Mouse (Mus musculus): Measurements from ENCODE around the gene Wfdc6a. TPM values are rescaled to one million over a fixed set of nuclear protein-coding genes. Genes with fewer than 3 reads are reported as not detected.

Gene Wfdc6a
- polyA plus RNA-seq, 1 experiment from 2014 or later: 0.13 TPM

Other genes with a start within 250 kb of the Wfdc6a start
- gene Slpi, start 196.4 kb downstream of the Wfdc6a start, polyA plus RNA-seq (2015; fragmentation: Nextera tagmentation; extraction: Ambion mirVana): 16.6 and 20.5 TPM in 2 replicates
- 0.02 TPM in 2 replicates for gene Rbpjl, start 182.3 kb downstream of the Wfdc6a start, polyA plus RNA-seq (2015; fragmentation: Nextera tagmentation; extraction: Ambion mirVana)
- gene Matn4, start 180.3 kb downstream of the Wfdc6a start, polyA plus RNA-seq (2015; fragmentation: Nextera tagmentation; extraction: Ambion mirVana): 0.13 and 0.35 TPM in 2 replicates
- 33.6 and 37.0 TPM in 2 replicates for gene Sdc4, start 141.6 kb downstream of the Wfdc6a start, polyA plus RNA-seq (2015; fragmentation: Nextera tagmentation; extraction: Ambion mirVana)
- gene Sys1, start 128.5 kb downstream of the Wfdc6a start, polyA plus RNA-seq (2015; fragmentation: Nextera tagmentation; extraction: Ambion mirVana): 28.5 and 33.2 TPM in 2 replicates
- 5.3 and 5.7 TPM in 2 replicates for gene Gm20458, start 124.5 kb downstream of the Wfdc6a start, polyA plus RNA-seq (2015; fragmentation: Nextera tagmentation; extraction: Ambion mirVana)
- gene Trp53tg5, start 111.7 kb downstream of the Wfdc6a start, polyA plus RNA-seq (2015; fragmentation: Nextera tagmentation; extraction: Ambion mirVana): not detected in 2 replicates
- 0.79 and 1.9 TPM in 2 replicates for gene Dbndd2, start 99.3 kb downstream of the Wfdc6a start, polyA plus RNA-seq (2015; fragmentation: Nextera tagmentation; extraction: Ambion mirVana)
- 22.3 and 23.8 TPM in 2 replicates for gene Pigt, start 87.9 kb downstream of the Wfdc6a start, polyA plus RNA-seq (2015; fragmentation: Nextera tagmentation; extraction: Ambion mirVana)
- gene Wfdc2, start 23.0 kb downstream of the Wfdc6a start, polyA plus RNA-seq (2015; fragmentation: Nextera tagmentation; extraction: Ambion mirVana): 1.2 and 1.9 TPM in 2 replicates
- gene Spint3, start 12.0 kb downstream of the Wfdc6a start, polyA plus RNA-seq (2015; fragmentation: Nextera tagmentation; extraction: Ambion mirVana): not detected in 2 replicates
- gene Eppin, start 8.1 kb upstream of the Wfdc6a start, polyA plus RNA-seq (2015; fragmentation: Nextera tagmentation; extraction: Ambion mirVana): not detected in 2 replicates
- not detected in 2 replicates for gene Wfdc6b, start 28.1 kb upstream of the Wfdc6a start, polyA plus RNA-seq (2015; fragmentation: Nextera tagmentation; extraction: Ambion mirVana)
- gene Wfdc8, start 28.2 kb upstream of the Wfdc6a start, polyA plus RNA-seq (2015; fragmentation: Nextera tagmentation; extraction: Ambion mirVana): not detected in 2 replicates
- gene Wfdc16, start 53.3 kb upstream of the Wfdc6a start, polyA plus RNA-seq (2015; fragmentation: Nextera tagmentation; extraction: Ambion mirVana): not detected in 2 replicates
- gene Wfdc10, start 70.6 kb upstream of the Wfdc6a start, polyA plus RNA-seq (2015; fragmentation: Nextera tagmentation; extraction: Ambion mirVana): not detected in 2 replicates
- not detected in 2 replicates for gene Wfdc9, start 71.1 kb upstream of the Wfdc6a start, polyA plus RNA-seq (2015; fragmentation: Nextera tagmentation; extraction: Ambion mirVana)
- gene Wfdc11, start 88.6 kb upstream of the Wfdc6a start, polyA plus RNA-seq (2015; fragmentation: Nextera tagmentation; extraction: Ambion mirVana): not detected in 2 replicates
- gene Wfdc13, start 99.7 kb upstream of the Wfdc6a start, polyA plus RNA-seq (2015; fragmentation: Nextera tagmentation; extraction: Ambion mirVana): not detected in 2 replicates
- not detected in 2 replicates for gene Spint4, start 113.1 kb upstream of the Wfdc6a start, polyA plus RNA-seq (2015; fragmentation: Nextera tagmentation; extraction: Ambion mirVana)
- not detected in 2 replicates for gene Spint5, start 129.9 kb upstream of the Wfdc6a start, polyA plus RNA-seq (2015; fragmentation: Nextera tagmentation; extraction: Ambion mirVana)
- 0.93 and 1.0 TPM in 2 replicates for gene Wfdc3, start 160.5 kb upstream of the Wfdc6a start, polyA plus RNA-seq (2015; fragmentation: Nextera tagmentation; extraction: Ambion mirVana)
- 47.3 and 49.8 TPM in 2 replicates for gene Dnttip1, start 160.5 kb upstream of the Wfdc6a start, polyA plus RNA-seq (2015; fragmentation: Nextera tagmentation; extraction: Ambion mirVana)
- gene Ube2c, start 184.5 kb upstream of the Wfdc6a start, polyA plus RNA-seq (2015; fragmentation: Nextera tagmentation; extraction: Ambion mirVana): 762 and 764 TPM in 2 replicates
- gene Tnnc2, start 194.5 kb upstream of the Wfdc6a start, polyA plus RNA-seq (2015; fragmentation: Nextera tagmentation; extraction: Ambion mirVana): 5.1 and 8.4 TPM in 2 replicates
- 4.1 TPM in 2 replicates for gene Snx21, start 200.4 kb upstream of the Wfdc6a start, polyA plus RNA-seq (2015; fragmentation: Nextera tagmentation; extraction: Ambion mirVana)
- 18.8 and 20.3 TPM in 2 replicates for gene Acot8, start 219.4 kb upstream of the Wfdc6a start, polyA plus RNA-seq (2015; fragmentation: Nextera tagmentation; extraction: Ambion mirVana)
- gene Zswim3, start 219.7 kb upstream of the Wfdc6a start, polyA plus RNA-seq (2015; fragmentation: Nextera tagmentation; extraction: Ambion mirVana): 4.3 and 5.1 TPM in 2 replicates
- gene Zswim1, start 237.2 kb upstream of the Wfdc6a start, polyA plus RNA-seq (2015; fragmentation: Nextera tagmentation; extraction: Ambion mirVana): 6.2 and 6.9 TPM in 2 replicates
- not detected in 2 replicates for gene Spata25, start 243.1 kb upstream of the Wfdc6a start, polyA plus RNA-seq (2015; fragmentation: Nextera tagmentation; extraction: Ambion mirVana)
- 65.4 and 69.2 TPM in 2 replicates for gene Ctsa, start 247.4 kb upstream of the Wfdc6a start, polyA plus RNA-seq (2015; fragmentation: Nextera tagmentation; extraction: Ambion mirVana)
- gene Neurl2, start 248.0 kb upstream of the Wfdc6a start, polyA plus RNA-seq (2015; fragmentation: Nextera tagmentation; extraction: Ambion mirVana): 2.4 and 2.5 TPM in 2 replicates